Mouse (Mus musculus) neural tube, embryonic 13.5 days (tissue): ENCODE data around the gene Chst1. TPM values are rescaled to one million over a fixed set of nuclear protein-coding genes. Genes with fewer than 3 reads are reported as not detected.
A peak's percentile ranks its signal among the peaks of the same experiment; 100 is the strongest.

Experiments
- ATAC-seq: fragments of 200-750 bp; cut with Nextera tagmentation; 2 replicates; pipeline ENCODE4 v1.8.0; 2017; ENCODE audit warnings: low read depth, mild to moderate bottlenecking, moderate TSS enrichment, moderate library complexity
- H3K27ac ChIP-seq: fragments of 300-500 bp; sonication (generic); replicated peaks from 2 replicates; pipeline ENCODE4 v1.5.1; 2015; ENCODE audit warnings: moderate library complexity, mild to moderate bottlenecking, inconsistent platforms
- H3K27me3 ChIP-seq: fragments of 300-500 bp; sonication (generic); 2 replicates; pipeline ENCODE4 v1.6.1; 2015; ENCODE audit warnings: mild to moderate bottlenecking, inconsistent platforms
- H3K36me3 ChIP-seq: fragments of 300-500 bp; sonication (generic); 2 replicates; pipeline ENCODE4 v1.6.1; 2015; ENCODE audit warnings: mild to moderate bottlenecking, inconsistent platforms
- H3K4me1 ChIP-seq: fragments of 300-500 bp; sonication (generic); replicated peaks from 2 replicates; pipeline ENCODE4 v1.6.1; 2015; ENCODE audit warnings: inconsistent platforms
- H3K4me2 ChIP-seq: fragments of 300-500 bp; sonication (generic); 2 replicates; pipeline ENCODE4 v1.6.1; 2015; ENCODE audit warnings: inconsistent platforms, mild to moderate bottlenecking, moderate library complexity
- H3K4me3 ChIP-seq: fragments of 300-500 bp; sonication (generic); 2 replicates; pipeline ENCODE4 v1.5.1; 2015; ENCODE audit warnings: mild to moderate bottlenecking, inconsistent platforms
- H3K9ac ChIP-seq: fragments of 300-500 bp; sonication (generic); 2 replicates; pipeline ENCODE4 v1.6.1; 2015; ENCODE audit warnings: moderate library complexity, mild to moderate bottlenecking, inconsistent platforms
- H3K9me3 ChIP-seq: fragments of 300-500 bp; sonication (generic); 2 replicates; pipeline ENCODE4 v1.6.1; 2016; ENCODE audit warnings: inconsistent platforms
- WGBS: fragments of 180-500 bp; shearing (Covaris S2); methylation state at CpG from one replicate; pipeline ENCODE4 v1.1.7; 2015; 5-methylcytosine and 5-hydroxymethylcytosine counted together
- polyA plus RNA-seq: library from polyadenylated mRNA; unstranded; fragments of >200 nt; fragmentation: Nextera tagmentation; extraction: Ambion mirVana; gene quantifications from 2 replicates; pipeline ENCODE4 v1.2.1, GENCODE M21; 2015

The Chst1 gene
- polyA plus RNA-seq, 1 experiment from 2014 or later = 10.4 TPM

DNA sequence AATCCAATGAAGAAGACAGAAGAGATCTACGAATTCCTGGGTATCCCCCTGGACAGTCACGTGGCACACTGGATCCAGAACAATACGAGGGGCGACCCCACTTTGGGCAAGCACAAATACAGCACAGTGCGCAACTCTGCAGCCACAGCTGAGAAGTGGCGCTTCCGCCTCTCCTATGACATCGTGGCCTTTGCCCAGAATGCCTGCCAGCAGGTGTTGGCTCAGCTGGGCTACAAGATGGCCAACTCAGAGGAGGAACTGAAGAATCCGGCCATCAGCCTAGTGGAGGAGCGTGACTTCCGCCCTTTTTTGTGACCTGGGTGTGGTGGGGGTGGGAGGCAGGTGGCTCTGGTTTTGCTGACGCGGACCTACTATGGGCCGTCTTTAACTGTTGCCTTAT lies 14.6 kb downstream of the Chst1 start:
- Histone ChIP-seq H3K4me2 (no peak overlapping the region), H3K36me3 (peaks cover 25% of the 10 kb centered on the region), H3K4me1 (no peaks in the 10 kb centered on the region), H3K27me3 (no peaks in the 10 kb centered on the region), H3K9me3 (no peaks in the 10 kb centered on the region), H3K4me3 (no peak overlapping the region), H3K9ac (no peak overlapping the region), H3K27ac (no peak overlapping the region)
- ATAC-seq = no peak
- 93% methylated on average over 14 of the region's 14 CpGs for WGBS

DNA sequence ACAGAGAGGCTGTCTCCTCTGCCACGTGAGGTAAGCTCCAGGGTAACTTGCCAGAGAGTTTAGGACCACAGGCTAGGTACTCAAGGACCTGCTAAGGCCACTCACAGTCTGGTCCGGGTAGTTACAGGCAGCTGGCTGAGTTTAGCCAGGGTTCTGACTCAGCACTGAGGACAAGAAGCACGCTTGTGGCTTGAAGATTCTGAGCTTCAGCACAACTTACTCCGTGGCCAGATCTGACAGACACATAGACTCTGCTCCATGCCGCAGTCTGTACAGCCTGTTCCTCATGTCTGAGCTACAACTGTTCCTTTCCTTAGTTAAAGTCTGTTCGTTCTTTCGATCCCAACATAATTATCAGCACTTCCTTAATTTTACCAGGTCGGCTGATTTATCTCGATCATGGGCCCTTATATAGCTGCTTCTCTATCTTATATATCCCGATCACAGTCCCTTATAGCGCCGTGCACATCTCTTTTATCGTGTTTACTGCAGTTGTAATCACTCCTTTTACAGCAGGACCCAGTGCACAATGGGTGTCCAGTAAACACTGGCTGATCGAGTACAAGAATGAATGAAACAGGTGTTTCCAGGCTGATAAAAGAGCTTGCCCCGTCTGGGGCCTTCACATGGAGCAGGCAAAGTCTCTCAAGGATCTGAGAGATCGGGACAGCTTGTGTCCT lies 17.7 kb downstream of the Chst1 start:
- Histone ChIP-seq H3K9ac (no peak overlapping the region), H3K27ac (no peak overlapping the region), H3K36me3 (peaks cover 22% of the 10 kb centered on the region), H3K4me3 (no peak overlapping the region), H3K4me2 (no peak overlapping the region), H3K4me1 (no peaks in the 10 kb centered on the region), H3K9me3 (peaks cover 12% of the 10 kb centered on the region; the same call in 1 of the 2 replicates), H3K27me3 (no peaks in the 10 kb centered on the region)
- 73% methylated on average over 16 of the region's 16 CpGs for WGBS
- ATAC-seq = no peak

DNA sequence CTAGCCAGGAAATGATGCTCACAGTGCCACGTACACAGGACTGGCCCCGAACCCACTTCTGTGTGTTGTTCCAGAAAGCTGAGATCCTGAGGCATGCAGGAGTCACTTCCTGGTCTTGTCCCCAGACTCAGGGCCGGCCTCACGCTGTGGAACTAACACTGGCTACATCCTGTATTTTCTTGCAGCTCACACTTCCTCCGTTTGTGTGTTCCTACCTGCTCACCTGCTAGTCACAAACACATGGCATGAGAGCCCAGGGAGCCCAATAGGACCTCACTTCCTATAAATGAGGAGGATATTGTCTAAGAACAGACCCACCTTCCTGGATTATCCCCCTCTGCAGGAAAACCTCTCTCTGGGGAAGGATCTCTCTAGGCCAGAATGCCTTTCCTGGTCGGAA lies 18.5 kb downstream of the Chst1 start:
- no peak overlapping the region for H3K4me3 ChIP-seq
- 70% methylated on average over 6 of the region's 6 CpGs for WGBS
- no peak overlapping the region for H3K9ac ChIP-seq
- no peaks in the 10 kb centered on the region for H3K27me3 ChIP-seq
- H3K4me2 ChIP-seq = no peak overlapping the region
- no peaks in the 10 kb centered on the region for H3K4me1 ChIP-seq
- H3K27ac ChIP-seq = no peak overlapping the region
- H3K9me3 ChIP-seq = peaks cover 12% of the 10 kb centered on the region; the same call in 1 of the 2 replicates
- no peak; the same call in 1 of the 2 replicates for ATAC-seq
- peaks cover 17% of the 10 kb centered on the region for H3K36me3 ChIP-seq

DNA sequence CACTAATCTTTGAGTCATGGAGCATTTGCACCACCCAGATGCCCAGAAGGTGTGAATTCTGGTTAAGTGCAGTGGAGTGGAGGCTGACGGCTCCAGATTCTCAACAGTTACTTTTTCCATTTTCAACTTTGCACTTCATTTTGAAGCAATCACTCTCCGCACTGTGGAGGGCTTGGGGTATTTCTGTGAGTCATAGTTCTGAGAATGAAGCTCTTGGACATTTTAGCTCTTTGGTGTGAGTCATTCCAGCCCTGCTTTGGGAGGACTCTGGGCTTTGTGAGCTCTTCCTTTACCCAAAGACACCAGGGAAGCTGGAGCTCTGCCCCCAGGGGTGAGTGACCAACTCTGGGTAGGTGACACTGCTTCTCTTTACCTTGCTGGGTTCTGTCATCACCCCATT lies 28.1 kb downstream of the Chst1 start:
- WGBS = 70% methylated on average over 2 of the region's 2 CpGs
- Histone ChIP-seq H3K9me3 (no peaks in the 10 kb centered on the region), H3K27me3 (no peaks in the 10 kb centered on the region), H3K4me3 (no peak overlapping the region), H3K36me3 (no peaks in the 10 kb centered on the region), H3K27ac (no peak overlapping the region), H3K4me1 (peaks cover 3% of the 10 kb centered on the region; the same call in 1 of the 2 replicates), H3K4me2 (no peak overlapping the region), H3K9ac (no peak overlapping the region)
- no peak for ATAC-seq

DNA sequence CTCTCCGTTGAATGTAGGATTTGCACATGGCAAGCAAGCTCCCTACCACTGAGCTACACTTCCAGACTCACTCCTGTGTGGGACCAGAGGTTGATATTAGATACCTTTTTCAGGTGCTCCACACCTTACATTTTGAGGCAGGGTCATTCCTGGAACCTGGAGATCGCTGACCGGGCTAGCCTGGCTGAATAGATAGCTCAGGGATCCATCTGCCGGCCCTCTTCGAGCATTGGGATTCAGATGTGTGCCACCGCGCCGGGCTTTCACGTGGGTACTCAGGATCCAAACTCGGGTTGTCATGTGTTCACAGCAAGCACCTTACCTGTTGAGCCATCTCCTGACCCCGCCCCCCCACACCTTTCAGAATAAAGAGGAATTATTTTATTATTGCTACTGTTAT lies 31.3 kb downstream of the Chst1 start:
- no peak overlapping the region for H3K27ac ChIP-seq
- H3K9ac ChIP-seq = no peak overlapping the region
- H3K4me3 ChIP-seq = no peak overlapping the region
- H3K9me3 ChIP-seq = no peaks in the 10 kb centered on the region
- no peaks in the 10 kb centered on the region for H3K36me3 ChIP-seq
- H3K27me3 ChIP-seq = no peaks in the 10 kb centered on the region
- WGBS = 93% methylated on average over 11 of the region's 11 CpGs
- peaks cover 3% of the 10 kb centered on the region; the same call in 1 of the 2 replicates for H3K4me1 ChIP-seq
- no peak overlapping the region for H3K4me2 ChIP-seq
- no peak for ATAC-seq

DNA sequence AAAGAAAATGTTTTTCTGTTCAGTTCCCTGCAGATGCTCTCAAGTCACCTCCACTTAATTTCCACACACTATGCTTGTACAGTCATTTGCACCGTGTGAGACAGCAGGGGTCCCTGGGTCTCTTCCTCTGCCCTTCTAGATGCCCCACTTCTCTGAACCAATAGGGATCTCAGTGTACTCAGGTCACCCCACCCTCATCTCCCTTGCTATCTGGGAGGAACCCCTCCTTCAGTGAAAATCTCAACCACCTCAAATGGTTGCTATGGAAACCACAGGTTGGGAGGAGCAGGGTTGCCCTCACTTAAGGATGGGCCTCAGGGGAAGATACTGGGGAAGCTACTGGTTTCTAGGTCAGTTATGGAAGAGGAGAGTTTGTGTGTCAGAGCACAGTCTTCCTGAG lies 32.5 kb downstream of the Chst1 start:
- no peak overlapping the region for H3K4me3 ChIP-seq
- no peaks in the 10 kb centered on the region for H3K9me3 ChIP-seq
- WGBS = 31% methylated on average over 1 of the region's 1 CpGs
- peaks cover 3% of the 10 kb centered on the region; the same call in 1 of the 2 replicates for H3K4me1 ChIP-seq
- no peak overlapping the region for H3K27ac ChIP-seq
- no peaks in the 10 kb centered on the region for H3K27me3 ChIP-seq
- no peak overlapping the region for H3K9ac ChIP-seq
- no peak for ATAC-seq
- H3K4me2 ChIP-seq = no peak overlapping the region
- no peaks in the 10 kb centered on the region for H3K36me3 ChIP-seq

DNA sequence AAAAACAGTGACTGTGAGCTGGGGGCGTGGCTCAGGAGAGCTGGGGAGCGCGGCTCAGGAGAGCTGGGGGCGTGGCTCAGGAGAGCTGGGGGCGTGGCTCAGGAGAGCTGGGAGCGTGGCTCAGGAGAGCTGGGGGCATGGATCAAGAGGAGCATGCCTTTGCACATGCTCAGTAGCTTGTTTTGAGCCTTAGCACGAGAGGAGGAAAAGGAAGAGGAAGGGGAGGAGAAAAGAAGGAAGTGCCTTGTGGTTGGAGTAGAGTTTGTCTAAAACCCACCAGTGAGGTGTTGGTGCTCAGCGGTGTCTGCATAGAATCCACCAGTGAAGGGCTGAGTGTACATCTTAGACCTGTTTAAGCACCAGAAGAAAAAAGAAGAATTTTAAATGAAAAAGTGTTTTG lies 41.0 kb downstream of the Chst1 start:
- ATAC-seq = no peak
- H3K4me3 ChIP-seq = no peak overlapping the region
- no peak overlapping the region for H3K27ac ChIP-seq
- H3K36me3 ChIP-seq = no peaks in the 10 kb centered on the region
- H3K9ac ChIP-seq = no peak overlapping the region
- H3K4me1 ChIP-seq = peaks cover 6% of the 10 kb centered on the region
- WGBS = 24% methylated on average over 8 of the region's 8 CpGs
- no peaks in the 10 kb centered on the region for H3K9me3 ChIP-seq
- no peak overlapping the region for H3K4me2 ChIP-seq
- no peaks in the 10 kb centered on the region for H3K27me3 ChIP-seq

DNA sequence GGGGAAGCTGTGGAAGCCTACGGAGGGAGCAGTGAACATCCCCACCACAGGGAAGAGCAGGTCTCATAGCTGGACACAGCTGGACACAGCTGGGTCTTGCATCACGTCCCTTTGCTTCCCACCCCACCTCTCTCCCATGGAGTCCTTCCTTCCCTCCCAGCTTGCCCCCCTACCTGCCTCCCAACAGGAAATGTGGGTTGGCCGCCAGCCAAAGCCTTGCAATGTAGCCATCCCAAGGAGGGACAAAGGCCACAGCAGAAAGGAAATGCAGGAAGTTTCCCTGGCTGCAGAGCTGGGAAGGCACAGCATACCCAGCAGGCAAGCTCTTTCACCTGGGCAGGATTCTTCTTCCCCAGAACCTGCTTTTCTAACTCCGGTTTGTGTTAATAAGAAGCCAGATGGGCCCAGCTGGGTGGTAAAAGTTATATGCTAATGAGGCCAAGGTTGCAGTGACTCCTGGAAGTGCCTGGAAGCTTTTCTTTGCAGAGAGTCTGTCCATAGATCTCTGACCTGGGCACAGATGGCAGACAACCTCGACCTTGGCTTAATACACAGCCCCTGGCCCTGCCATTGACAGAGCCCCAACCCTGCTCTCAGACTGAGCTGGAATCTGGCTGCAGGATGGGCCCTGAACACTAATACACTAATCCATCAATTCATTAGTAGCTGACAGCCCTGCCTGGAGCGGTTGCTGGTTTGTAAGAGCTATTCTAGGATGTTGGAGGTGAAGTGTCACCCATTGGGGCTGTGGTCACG lies 46.0 kb downstream of the Chst1 start:
- 0 out of 2 replicates have a peak overlapping the region, but pooled peaks have one; percentile 33 for H3K27ac ChIP-seq
- no peak for ATAC-seq

DNA sequence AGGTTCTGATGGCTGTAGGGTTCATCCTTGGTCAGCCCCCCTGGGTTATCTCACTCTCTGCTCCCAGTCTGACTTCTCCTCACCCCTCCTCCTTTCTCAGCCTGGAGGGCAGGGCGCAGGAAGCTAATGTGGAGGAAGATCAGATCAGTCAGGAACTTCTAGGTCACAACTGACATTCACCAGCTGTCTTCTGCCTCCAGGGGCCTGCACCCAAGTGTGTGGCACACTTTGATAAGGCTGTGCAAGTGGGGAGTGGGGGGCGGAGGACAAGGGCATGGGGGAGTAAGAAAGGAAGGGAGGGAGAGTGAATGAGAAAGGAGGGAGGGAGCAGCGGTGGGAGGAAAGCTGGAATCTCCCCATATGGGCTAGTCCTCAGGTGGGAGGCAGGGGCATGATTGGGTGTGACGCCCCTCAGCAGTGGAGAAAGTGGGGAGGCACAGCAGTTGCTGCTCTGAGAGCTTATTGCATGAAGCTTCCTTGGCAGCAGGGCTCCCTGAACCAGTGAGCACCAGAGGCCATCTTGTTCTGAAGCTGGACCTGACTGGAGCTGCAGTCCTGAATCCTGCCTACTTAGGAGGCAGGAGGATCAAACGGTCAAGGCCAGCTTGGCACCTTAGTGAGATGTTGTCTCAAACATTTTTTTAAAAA lies 49.8 kb downstream of the Chst1 start:
- Histone ChIP-seq H3K9me3 (no peaks in the 10 kb centered on the region), H3K27me3 (no peaks in the 10 kb centered on the region), H3K4me1 (peaks cover 22% of the 10 kb centered on the region), H3K36me3 (no peaks in the 10 kb centered on the region), H3K4me3 (no peak overlapping the region), H3K9ac (no peak overlapping the region), H3K27ac (no peak overlapping the region), H3K4me2 (no peak overlapping the region)
- ATAC-seq = no peak
- 74% methylated on average over 5 of the region's 5 CpGs for WGBS

More for the DNA sequence above, 46.0 kb downstream of the Chst1 start:
- WGBS = 44% methylated on average over 7 of the region's 7 CpGs
- Histone ChIP-seq H3K9ac (no peak overlapping the region), H3K4me3 (no peak overlapping the region), H3K4me2 (no peak overlapping the region), H3K9me3 (no peaks in the 10 kb centered on the region), H3K4me1 (peaks cover 18% of the 10 kb centered on the region), H3K27me3 (no peaks in the 10 kb centered on the region), H3K36me3 (no peaks in the 10 kb centered on the region)

DNA sequence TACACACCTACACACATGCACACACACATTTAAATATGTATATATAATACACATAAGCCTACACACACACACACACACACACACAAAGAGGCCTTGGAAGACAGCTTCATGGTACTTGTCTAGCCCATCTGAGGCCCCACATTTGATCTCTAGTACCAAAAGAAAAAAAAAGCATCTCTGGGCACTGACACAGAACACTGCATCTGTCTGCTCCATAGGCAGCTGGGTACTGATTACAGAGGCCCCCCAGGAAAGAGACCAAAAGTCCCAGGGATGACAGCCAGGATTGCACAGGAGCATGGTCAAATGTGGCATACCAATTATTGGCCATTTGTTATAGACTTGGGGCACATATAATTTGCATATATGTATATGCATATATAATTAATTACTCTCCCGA lies 50.9 kb downstream of the Chst1 start:
- Histone ChIP-seq H3K4me3 (no peak overlapping the region), H3K9me3 (no peaks in the 10 kb centered on the region), H3K27me3 (no peaks in the 10 kb centered on the region), H3K27ac (no peak overlapping the region), H3K36me3 (no peaks in the 10 kb centered on the region), H3K4me1 (peaks cover 17% of the 10 kb centered on the region), H3K9ac (no peak overlapping the region), H3K4me2 (no peak overlapping the region)
- no peak for ATAC-seq
- 61% methylated on average over 1 of the region's 1 CpGs for WGBS

DNA sequence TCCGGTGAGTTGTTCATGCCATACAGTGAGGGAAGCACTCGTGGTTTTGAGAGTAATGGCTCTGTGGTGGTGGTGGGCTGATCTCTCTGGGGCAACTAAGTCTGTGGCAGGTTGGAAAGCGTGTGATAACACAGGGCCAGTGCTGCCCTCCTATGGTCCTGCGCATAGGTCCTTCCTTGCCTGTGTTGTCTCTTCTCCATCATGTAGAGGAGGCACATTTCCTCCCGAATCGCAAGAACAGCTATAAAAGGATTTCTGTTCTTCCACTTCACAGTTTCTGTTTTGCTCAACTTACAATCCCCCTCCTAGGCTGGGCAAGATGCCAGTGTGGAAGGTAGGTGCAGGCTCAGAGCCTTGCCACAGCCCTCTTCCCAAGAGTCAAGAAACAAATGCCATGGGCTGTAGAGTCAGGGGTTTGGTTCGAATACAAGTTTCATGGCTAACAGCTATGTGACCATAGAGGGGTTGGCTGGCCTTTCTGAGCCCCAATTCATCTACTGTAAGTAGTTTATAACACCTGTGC lies 51.8 kb downstream of the Chst1 start:
- H3K4me1 ChIP-seq = peaks cover 11% of the 10 kb centered on the region
- H3K27me3 ChIP-seq = no peaks in the 10 kb centered on the region
- H3K36me3 ChIP-seq = no peaks in the 10 kb centered on the region
- H3K4me3 ChIP-seq = no peak overlapping the region
- H3K9ac ChIP-seq = no peak overlapping the region
- H3K4me2 ChIP-seq = no peak overlapping the region
- ATAC-seq = no peak
- WGBS = 88% methylated on average over 7 of the region's 7 CpGs
- no peaks in the 10 kb centered on the region for H3K9me3 ChIP-seq
- no peak overlapping the region for H3K27ac ChIP-seq

DNA sequence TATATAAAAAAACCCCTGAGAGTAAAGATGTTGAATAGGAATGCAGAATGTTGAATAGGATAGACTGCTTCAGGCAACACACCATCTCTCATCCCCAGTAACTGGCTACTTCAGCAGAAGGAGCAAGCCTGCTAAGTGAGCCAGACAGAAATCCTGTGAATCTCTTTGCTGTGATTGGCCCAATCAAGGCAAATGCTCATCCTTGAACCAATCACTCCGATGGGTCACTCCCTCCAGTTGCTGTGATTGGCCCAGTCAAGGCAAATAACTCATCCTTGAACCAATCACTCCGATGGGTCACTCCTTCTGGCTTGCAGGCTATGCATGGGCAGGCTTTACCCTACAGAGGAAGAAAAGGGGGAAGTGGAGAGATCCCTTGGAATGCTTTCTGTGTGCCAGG lies 57.7 kb downstream of the Chst1 start:
- Histone ChIP-seq H3K4me3 (no peak overlapping the region), H3K9me3 (no peaks in the 10 kb centered on the region), H3K36me3 (no peaks in the 10 kb centered on the region), H3K4me1 (no peaks in the 10 kb centered on the region; the same call in 1 of the 2 replicates), H3K4me2 (no peak overlapping the region), H3K9ac (no peak overlapping the region), H3K27me3 (no peaks in the 10 kb centered on the region), H3K27ac (no peak overlapping the region)
- ATAC-seq = no peak
- WGBS = 84% methylated on average over 2 of the region's 2 CpGs
